Mouse (Mus musculus): ENCODE results near the gene Clint1. TPM values are rescaled to one million over a fixed set of nuclear protein-coding genes. Genes with fewer than 3 reads are reported as not detected.

Gene Clint1
- total and polyA plus RNA-seq, 2 experiments from 2014 or later: 30.1 to 32.3 TPM

- no peak overlapping the region for H3K9ac ChIP-seq (replicated peaks; ENCODE audit: low read depth, low read length)
- H3K36me3 ChIP-seq (replicated peaks; ENCODE audit: control insufficient read depth, insufficient read depth, low read length): no peaks in the 10 kb centered on the region; the same call in 1 of the 2 replicates
- H3K4me3 ChIP-seq (ENCODE audit: low read depth, low read length): no peak overlapping the region
- H3K4me2 ChIP-seq (ENCODE audit: low read depth, low read length): no peak overlapping the region
- H3K27ac ChIP-seq (ENCODE audit: low read depth): no peak overlapping the region
- H3K9me3 ChIP-seq (replicated peaks; ENCODE audit: control insufficient read depth, low read length): no peaks in the 10 kb centered on the region
- H3K27me3 ChIP-seq (ENCODE audit: control insufficient read depth, insufficient read depth, low read length): no peaks in the 10 kb centered on the region
- WGBS: 71% methylated on average over 3 of the region's 3 CpGs
- no peaks in the 10 kb centered on the region for H3K4me1 ChIP-seq (ENCODE audit: control insufficient read depth, insufficient read depth)
- no peak for TF ChIP-seq CTCF (IDR thresholded peaks at IDR 0.05; ENCODE audit: low read depth)
- no peak for TF ChIP-seq EP300 (IDR thresholded peaks at IDR 0.05; ENCODE audit: low read depth)
- DNase-seq (ENCODE audit: low spot score): no peak
- ATAC-seq (ENCODE audit: insufficient read depth, low read depth): no peak
These were observed 12.6 kb downstream of the Clint1 start for GRCm38 (mm10) chr11:45864409-45864808.

- no peak for TF ChIP-seq EP300 (IDR thresholded peaks at IDR 0.05; ENCODE audit: low read depth)
- TF ChIP-seq CTCF (IDR thresholded peaks at IDR 0.05; ENCODE audit: low read depth): no peak
- no peaks in the 10 kb centered on the region for H3K27me3 ChIP-seq (ENCODE audit: control insufficient read depth, insufficient read depth, low read length)
- DNase-seq (ENCODE audit: low spot score): no peak
- H3K4me3 ChIP-seq (ENCODE audit: low read depth, low read length): no peak overlapping the region
- H3K36me3 ChIP-seq (replicated peaks; ENCODE audit: control insufficient read depth, insufficient read depth, low read length): no peaks in the 10 kb centered on the region; the same call in 1 of the 2 replicates
- H3K27ac ChIP-seq (ENCODE audit: low read depth): no peak overlapping the region
- H3K4me2 ChIP-seq (ENCODE audit: low read depth, low read length): no peak overlapping the region
- no peaks in the 10 kb centered on the region for H3K4me1 ChIP-seq (ENCODE audit: control insufficient read depth, insufficient read depth)
- H3K9me3 ChIP-seq (replicated peaks; ENCODE audit: control insufficient read depth, low read length): no peaks in the 10 kb centered on the region
- no peak for ATAC-seq (ENCODE audit: insufficient read depth, low read depth)
- WGBS: 82% methylated on average over 2 of the region's 2 CpGs
- no peak overlapping the region for H3K9ac ChIP-seq (replicated peaks; ENCODE audit: low read depth, low read length)
These were observed 14.0 kb downstream of the Clint1 start for GRCm38 (mm10) chr11:45865861-45866260.

- 74% methylated on average over 4 of the region's 4 CpGs for WGBS
- no peaks in the 10 kb centered on the region for H3K9me3 ChIP-seq (replicated peaks; ENCODE audit: control insufficient read depth, low read length)
- TF ChIP-seq EP300 (IDR thresholded peaks at IDR 0.05; ENCODE audit: low read depth): no peak
- TF ChIP-seq CTCF (IDR thresholded peaks at IDR 0.05; ENCODE audit: low read depth): no peak
- H3K9ac ChIP-seq (replicated peaks; ENCODE audit: low read depth, low read length): no peak overlapping the region
- ATAC-seq (ENCODE audit: insufficient read depth, low read depth): no peak
- no peak overlapping the region for H3K4me2 ChIP-seq (ENCODE audit: low read depth, low read length)
- no peaks in the 10 kb centered on the region for H3K4me1 ChIP-seq (ENCODE audit: control insufficient read depth, insufficient read depth)
- no peak overlapping the region for H3K27ac ChIP-seq (ENCODE audit: low read depth)
- no peak for DNase-seq (ENCODE audit: low spot score)
- no peak overlapping the region for H3K4me3 ChIP-seq (ENCODE audit: low read depth, low read length)
- H3K27me3 ChIP-seq (ENCODE audit: control insufficient read depth, insufficient read depth, low read length): no peaks in the 10 kb centered on the region
- no peaks in the 10 kb centered on the region for H3K36me3 ChIP-seq (replicated peaks; ENCODE audit: control insufficient read depth, insufficient read depth, low read length)
These were observed 14.7 kb downstream of the Clint1 start for GRCm38 (mm10) chr11:45866534-45866933.

- no peaks in the 10 kb centered on the region for H3K27me3 ChIP-seq (ENCODE audit: control insufficient read depth, insufficient read depth, low read length)
These were observed 21.8 kb downstream of the Clint1 start for GRCm38 (mm10) chr11:45873666-45874065.

GRCm38 (mm10) chr11:45874251-45874650, 22.4 kb downstream of the Clint1 start:
- H3K27me3 ChIP-seq (ENCODE audit: control insufficient read depth, insufficient read depth, low read length): no peaks in the 10 kb centered on the region
- no peak overlapping the region for H3K27ac ChIP-seq (ENCODE audit: low read depth)
- ATAC-seq (ENCODE audit: insufficient read depth, low read depth) (no peak), DNase-seq (ENCODE audit: low spot score) (no peak)
- no peak overlapping the region for H3K4me2 ChIP-seq (ENCODE audit: low read depth, low read length)
- H3K4me1 ChIP-seq (ENCODE audit: control insufficient read depth, insufficient read depth): 0 out of 2 replicates have a peak, but pooled peaks cover 3% of the 10 kb centered on the region
- no peak overlapping the region for H3K4me3 ChIP-seq (ENCODE audit: low read depth, low read length)
- H3K9ac ChIP-seq (replicated peaks; ENCODE audit: low read depth, low read length): no peak overlapping the region
- 90% methylated on average over 6 of the region's 6 CpGs for WGBS
- no peak for TF ChIP-seq CTCF (IDR thresholded peaks at IDR 0.05; ENCODE audit: low read depth)
- no peak for TF ChIP-seq EP300 (IDR thresholded peaks at IDR 0.05; ENCODE audit: low read depth)
- H3K9me3 ChIP-seq (replicated peaks; ENCODE audit: control insufficient read depth, low read length): no peaks in the 10 kb centered on the region
- H3K36me3 ChIP-seq (replicated peaks; ENCODE audit: control insufficient read depth, insufficient read depth, low read length): no peaks in the 10 kb centered on the region

More at GRCm38 (mm10) chr11:45873666-45874065, 21.8 kb downstream of the Clint1 start:
- Histone ChIP-seq H3K9ac (replicated peaks; ENCODE audit: low read depth, low read length) (no peak overlapping the region), H3K36me3 (replicated peaks; ENCODE audit: control insufficient read depth, insufficient read depth, low read length) (no peaks in the 10 kb centered on the region), H3K4me2 (ENCODE audit: low read depth, low read length) (no peak overlapping the region), H3K4me1 (ENCODE audit: control insufficient read depth, insufficient read depth) (0 out of 2 replicates have a peak, but pooled peaks cover 3% of the 10 kb centered on the region), H3K4me3 (ENCODE audit: low read depth, low read length) (no peak overlapping the region), H3K9me3 (replicated peaks; ENCODE audit: control insufficient read depth, low read length) (no peaks in the 10 kb centered on the region), H3K27ac (ENCODE audit: low read depth) (no peak overlapping the region)
- DNase-seq (ENCODE audit: low spot score) (no peak), ATAC-seq (ENCODE audit: insufficient read depth, low read depth) (no peak)
- 69% methylated on average over 1 of the region's 1 CpGs for WGBS
- TF ChIP-seq CTCF (IDR thresholded peaks at IDR 0.05; ENCODE audit: low read depth): no peak
- TF ChIP-seq EP300 (IDR thresholded peaks at IDR 0.05; ENCODE audit: low read depth): no peak

- H3K4me1 ChIP-seq (ENCODE audit: control insufficient read depth, insufficient read depth): peaks cover 3% of the 10 kb centered on the region; the same call in 1 of the 2 replicates
- H3K27ac ChIP-seq (ENCODE audit: low read depth): no peak overlapping the region
- H3K9ac ChIP-seq (replicated peaks; ENCODE audit: low read depth, low read length): no peak overlapping the region
- TF ChIP-seq CTCF (IDR thresholded peaks at IDR 0.05; ENCODE audit: low read depth) (no peak), EP300 (IDR thresholded peaks at IDR 0.05; ENCODE audit: low read depth) (no peak)
- H3K27me3 ChIP-seq (ENCODE audit: control insufficient read depth, insufficient read depth, low read length): no peaks in the 10 kb centered on the region
- DNase-seq (ENCODE audit: low spot score) (no peak), ATAC-seq (ENCODE audit: insufficient read depth, low read depth) (no peak)
- no peak overlapping the region for H3K4me2 ChIP-seq (ENCODE audit: low read depth, low read length)
- H3K9me3 ChIP-seq (replicated peaks; ENCODE audit: control insufficient read depth, low read length): no peaks in the 10 kb centered on the region
- H3K4me3 ChIP-seq (ENCODE audit: low read depth, low read length): no peak overlapping the region
- WGBS: 84% methylated on average over 7 of the region's 7 CpGs
- no peaks in the 10 kb centered on the region for H3K36me3 ChIP-seq (replicated peaks; ENCODE audit: control insufficient read depth, insufficient read depth, low read length)
These were observed 23.6 kb downstream of the Clint1 start for GRCm38 (mm10) chr11:45875351-45875935.

Measured in heart, postnatal 0 days (tissue).